Mouse (Mus musculus) forebrain, embryonic 16.5 days (tissue): ENCODE measurements around the gene Gm14525. TPM values are rescaled to one million over a fixed set of nuclear protein-coding genes. Genes with fewer than 3 reads are reported as not detected.
"Not testable (repeated sequence)": the region's sequence is repeated elsewhere in the genome, so short reads cannot be mapped to it uniquely, and the experiment has no call there.

ENCODE experiments used
- ATAC-seq: fragments of 200-750 bp; cut with Nextera tagmentation; 2 replicates; pipeline ENCODE4 v1.8.0; 2017; ENCODE audit warnings: mild to moderate bottlenecking, moderate library complexity
- H3K27ac ChIP-seq: fragments of 300-500 bp; sonication (generic); 2 replicates; pipeline ENCODE4 v1.5.1; 2014; ENCODE audit warnings: low read length, control low read depth
- H3K27me3 ChIP-seq: fragments of 300-500 bp; sonication (generic); replicated peaks from 2 replicates; pipeline ENCODE4 v1.6.1; 2014; ENCODE audit warnings: low read length; ENCODE audit not compliant: control insufficient read depth, insufficient read depth
- H3K36me3 ChIP-seq: fragments of 300-500 bp; sonication (generic); 2 replicates; pipeline ENCODE4 v1.6.1; 2014; ENCODE audit not compliant: control insufficient read depth, insufficient read depth
- H3K4me1 ChIP-seq: fragments of 300-500 bp; sonication (generic); replicated peaks from 2 replicates; pipeline ENCODE4 v1.6.1; 2014; ENCODE audit warnings: low read length; ENCODE audit not compliant: control insufficient read depth, insufficient read depth
- H3K4me2 ChIP-seq: fragments of 300-500 bp; sonication (generic); 2 replicates; pipeline ENCODE4 v1.6.1; 2014; ENCODE audit warnings: mild to moderate bottlenecking, low read length, control low read depth
- H3K4me3 ChIP-seq: fragments of 300-500 bp; sonication (generic); replicated peaks from 2 replicates; pipeline ENCODE4 v1.5.1; 2014; ENCODE audit warnings: mild to moderate bottlenecking, low read length, control low read depth
- H3K9ac ChIP-seq: fragments of 300-500 bp; sonication (generic); replicated peaks from 2 replicates; pipeline ENCODE4 v1.6.1; 2014; ENCODE audit warnings: low read depth, low read length, control low read depth
- H3K9me3 ChIP-seq: fragments of 300-500 bp; sonication (generic); 2 replicates; pipeline ENCODE4 v1.6.1; 2016; ENCODE audit warnings: low read length; ENCODE audit not compliant: control insufficient read depth
- WGBS: fragments of 180-500 bp; shearing (Covaris S2); extraction: QIAGEN DNeasy Blood & Tissue Kit; methylation state at CpG from one replicate; pipeline ENCODE4 v1.1.7; 2014; 5-methylcytosine and 5-hydroxymethylcytosine counted together
- polyA plus RNA-seq: library from polyadenylated mRNA; unstranded; fragments of >200 nt; fragmentation: Nextera tagmentation; extraction: Ambion mirVana; gene quantifications from 2 replicates; pipeline ENCODE4 v1.2.1, GENCODE M21; 2015

Gm14525 gene
- polyA plus RNA-seq = not detected in 2 replicates

- H3K9me3 ChIP-seq, ATAC-seq, H3K27me3 ChIP-seq, H3K4me2 ChIP-seq, H3K36me3 ChIP-seq, H3K4me3 ChIP-seq, H3K9ac ChIP-seq, H3K27ac ChIP-seq, H3K4me1 ChIP-seq: not testable (repeated sequence)
- WGBS = 84% methylated on average over 2 of the region's 5 CpGs
These were observed at the start of gene Gm14525 for GRCm38 (mm10) chrX:26702538-26702937. Gm14525 (minus strand) TSS chrX:26702638.

Other genes with a start within 250 kb of the Gm14525 start
- gene Slx, start 157.1 kb downstream of the Gm14525 start, polyA plus RNA-seq = not detected in 2 replicates
- gene Gm6121, start 233.1 kb upstream of the Gm14525 start, polyA plus RNA-seq = not detected in 2 replicates